In the genomic region with DNA sequence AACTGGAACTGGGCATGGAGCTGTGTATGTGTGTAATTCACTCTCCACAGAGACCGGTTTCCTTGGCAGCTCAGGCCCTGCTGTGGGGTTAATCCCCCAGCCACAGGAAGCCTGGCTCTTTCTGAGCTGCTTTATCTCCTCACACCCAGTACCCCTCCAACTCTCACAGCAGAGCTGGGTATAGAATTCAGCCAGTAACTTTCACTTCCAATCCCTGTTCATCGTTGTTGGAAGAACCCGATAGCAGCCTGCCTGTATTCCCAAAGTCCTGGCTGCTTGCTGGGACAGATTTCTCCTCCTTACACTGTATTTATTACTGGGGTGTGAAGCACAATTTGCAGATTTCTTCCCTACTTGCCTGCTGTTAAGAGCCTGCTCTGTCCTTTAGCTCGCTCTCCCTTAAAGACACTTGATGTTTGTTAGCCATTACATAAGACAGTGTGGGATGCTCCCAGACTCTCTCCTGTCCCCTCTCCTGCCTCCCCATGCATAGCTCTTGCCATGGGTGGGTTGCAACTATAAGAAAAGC, we compare ENCODE assay signal across 9 mouse cellular contexts.
DNase-seq lines count a peak whose midpoint lies in the region; ATAC-seq and TF ChIP-seq lines count a peak whose summit lies in the region.
"Had no signal": no experiment of that assay in that cellular context is flagged by ENCODE, and none has a peak within 500 bp of the region (broad histone marks: within the 10 kb centered on the region; RNA-seq: fewer than 3 reads in every experiment).

No protein-coding gene starts in this region.

- peak; percentile 30 to 57 for DNase-seq in layer of hippocampus, adult 18-20 months (ENCODE audit: low spot score in 2 of 2)
- DNase-seq in layer of hippocampus, postnatal 25 days (ENCODE audit: extremely low spot score in 1 of 2, low spot score in 1 of 2): no peak
- DNase-seq in forebrain, embryonic 10.5 days (ENCODE audit: extremely low spot score, low spot score): peak; percentile 27
- peak in 1 of 2 experiments; percentile 15 for DNase-seq in left cerebral cortex, adult 2 months (ENCODE audit: extremely low spot score in 1 of 2, low spot score in 2 of 2)
- peak; percentile 13 for DNase-seq in right cerebral cortex, postnatal 4 days
- no peak for DNase-seq in adrenal gland, postnatal 25 days
- no peak for DNase-seq in kidney, adult 9 months

- WGBS in forebrain, embryonic 10.5 days: 26% methylated on average over 4 of the region's 4 CpGs

- H3K36me3 ChIP-seq in forebrain, embryonic 10.5 days (replicated peaks): no peaks in the 10 kb centered on the region
- H3K36me3 ChIP-seq: G1E had no signal

- peak overlapping the region; percentile 73 for H3K27ac ChIP-seq in forebrain, embryonic 10.5 days
- H3K27ac ChIP-seq in left cerebral cortex, adult 2 months: peak overlapping the region; percentile 64

- no peaks in the 10 kb centered on the region for H3K9me3 ChIP-seq in forebrain, embryonic 10.5 days
- H3K9me3 ChIP-seq: G1E had no signal

- no peak overlapping the region; the same call in 1 of the 2 replicates for H3K4me3 ChIP-seq in forebrain, embryonic 10.5 days
- H3K4me3 ChIP-seq in left cerebral cortex, adult 2 months: no peak overlapping the region

- intact Hi-C loops in left cerebral cortex, adult 2 months (cut with DNase I): no loop called here

- H3K4me1 ChIP-seq in forebrain, embryonic 10.5 days: peaks cover 27% of the 10 kb centered on the region

- TF ChIP-seq CTCF in left cerebral cortex, adult 2 months (IDR thresholded peaks at IDR 0.05): no peak

- H3K27me3 ChIP-seq in forebrain, embryonic 10.5 days (ENCODE audit: poor library complexity, severe bottlenecking): no peaks in the 10 kb centered on the region

- no peak for ATAC-seq in granulocyte monocyte progenitor cell, adult 5-6 weeks (replicated peaks; ENCODE audit: poor library complexity, severe bottlenecking)

Comparison
In these comparisons a context has a peak if more than half of its experiments do, and no peak if none do; other contexts are left out.
1. DNase-seq: peak in layer of hippocampus, adult 18-20 months (2 of 2), forebrain, embryonic 10.5 days (single experiment) and right cerebral cortex, postnatal 4 days (single experiment); none in layer of hippocampus, postnatal 25 days (0 of 2), adrenal gland, postnatal 25 days (single experiment) and kidney, adult 9 months (single experiment).